ENCODE assay signal across 7 mouse cellular contexts in the genomic region with DNA sequence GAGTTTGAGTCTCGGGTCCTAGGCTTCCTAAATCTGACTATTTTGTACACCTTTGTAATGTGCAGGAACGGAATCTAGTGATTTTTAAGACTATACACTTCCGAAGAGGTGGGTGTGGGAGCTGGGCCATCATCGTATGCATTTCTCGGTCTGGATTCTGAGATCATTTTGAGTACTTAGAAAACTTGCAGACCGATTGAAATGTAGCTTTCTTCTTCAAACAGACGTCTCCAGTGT. TPM values are rescaled to one million over a fixed set of nuclear protein-coding genes. Genes with fewer than 3 reads are reported as not detected.
A peak's percentile ranks its signal among the peaks of the same experiment; 100 is the strongest.
DNase-seq lines count a peak whose midpoint lies in the region; ATAC-seq and TF ChIP-seq lines count a peak whose summit lies in the region.

A gene (plus strand): TSS at position 138 of the 237 bp plus-strand sequence.

- H3K4me3 ChIP-seq in liver, adult 2 months (ENCODE audit: insufficient read depth, low read depth, low read length): peak within 1 kb of the TSS; percentile 96
- H3K4me3 ChIP-seq in embryonic facial prominence, embryonic 10.5 days: peak within 1 kb of the TSS; percentile 98
- peak within 1 kb of the TSS; percentile 97 for H3K4me3 ChIP-seq in hindbrain, embryonic 12.5 days
- H3K4me3 ChIP-seq in midbrain, embryonic 15.5 days: peak within 1 kb of the TSS; percentile 98

- H3K36me3 ChIP-seq in liver, adult 2 months (ENCODE audit: control insufficient read depth, insufficient read depth, low read length): peaks cover 3% of the 10 kb centered on the region; the same call in 1 of the 2 replicates
- H3K36me3 ChIP-seq in embryonic facial prominence, embryonic 10.5 days (replicated peaks): peaks cover 5% of the 10 kb centered on the region; the same call in 1 of the 2 replicates
- H3K36me3 ChIP-seq in hindbrain, embryonic 12.5 days: no peaks in the 10 kb centered on the region
- H3K36me3 ChIP-seq in midbrain, embryonic 15.5 days (replicated peaks): no peaks in the 10 kb centered on the region

- intact Hi-C loops in left cerebral cortex, postnatal 4 days (cut with DNase I): loop anchor here (10.0 kb wide), 1 partner anchor 142 kb away; a partner anchor contains a TSS

- peak within 1 kb of the TSS; percentile 100 for H3K9ac ChIP-seq in liver, adult 2 months (ENCODE audit: low read depth, low read length)
- peak within 1 kb of the TSS; percentile 97 for H3K9ac ChIP-seq in hindbrain, embryonic 12.5 days
- H3K9ac ChIP-seq in midbrain, embryonic 15.5 days: peak within 1 kb of the TSS; percentile 95

- TF ChIP-seq CTCF in liver, adult 2 months (IDR thresholded peaks at IDR 0.05; ENCODE audit: low read depth, low read length): no peak

- peak within 1 kb of the TSS; percentile 99 for H3K27ac ChIP-seq in liver, adult 2 months (replicated peaks; ENCODE audit: insufficient read depth, low read depth, low read length)
- peak within 1 kb of the TSS; percentile 99 for H3K27ac ChIP-seq in embryonic facial prominence, embryonic 10.5 days (replicated peaks)
- H3K27ac ChIP-seq in hindbrain, embryonic 12.5 days: peak within 1 kb of the TSS; percentile 99
- H3K27ac ChIP-seq in midbrain, embryonic 15.5 days: peak within 1 kb of the TSS; percentile 100

- H3K4me2 ChIP-seq in hindbrain, embryonic 12.5 days (replicated peaks): peak within 1 kb of the TSS; percentile 73
- peak within 1 kb of the TSS; percentile 76 for H3K4me2 ChIP-seq in midbrain, embryonic 15.5 days

- no peaks in the 10 kb centered on the region for H3K9me3 ChIP-seq in embryonic facial prominence, embryonic 10.5 days
- H3K9me3 ChIP-seq in hindbrain, embryonic 12.5 days (replicated peaks): 0 out of 2 replicates have a peak, but pooled peaks cover 5% of the 10 kb centered on the region
- no peaks in the 10 kb centered on the region for H3K9me3 ChIP-seq in midbrain, embryonic 15.5 days

- no peak for TF ChIP-seq POLR2A in liver, adult 2 months (IDR thresholded peaks at IDR 0.05; ENCODE audit: extremely low read depth, insufficient read depth, low read length)

- ATAC-seq in hindbrain, embryonic 12.5 days (ENCODE audit: low FRiP score): no peak
- no peak for ATAC-seq in midbrain, embryonic 15.5 days (replicated peaks)

- no peaks in the 10 kb centered on the region for H3K27me3 ChIP-seq in liver, adult 2 months (ENCODE audit: control insufficient read depth, insufficient read depth, low read length)
- H3K27me3 ChIP-seq in embryonic facial prominence, embryonic 10.5 days (replicated peaks; ENCODE audit: low read depth, poor library complexity, severe bottlenecking): no peaks in the 10 kb centered on the region
- H3K27me3 ChIP-seq in hindbrain, embryonic 12.5 days: no peaks in the 10 kb centered on the region
- H3K27me3 ChIP-seq in midbrain, embryonic 15.5 days (replicated peaks): no peaks in the 10 kb centered on the region

- WGBS in liver, adult 2 months: 0% methylated on average over 7 of the region's 7 CpGs
- WGBS in embryonic facial prominence, embryonic 10.5 days: 4% methylated on average over 7 of the region's 7 CpGs
- WGBS in hindbrain, embryonic 12.5 days: 5% methylated on average over 7 of the region's 7 CpGs
- WGBS in midbrain, embryonic 15.5 days: 2% methylated on average over 7 of the region's 7 CpGs

- peaks cover 13% of the 10 kb centered on the region for H3K79me2 ChIP-seq in liver, adult 2 months (ENCODE audit: control insufficient read depth, insufficient read depth, low read length)

- DNase-seq in liver, adult 2 months (ENCODE audit: extremely low read depth, low read depth, low spot score): no peak
- DNase-seq in liver: no peak
- no peak for DNase-seq in embryonic facial prominence, embryonic 10.5 days (ENCODE audit: low spot score)
- no peak for DNase-seq in left cerebral cortex, postnatal 4 days
- DNase-seq in urinary bladder, postnatal 4 days (ENCODE audit: low spot score in 2 of 2): no peak

- H3K4me1 ChIP-seq in liver, adult 2 months (ENCODE audit: control insufficient read depth, insufficient read depth, low read length): peaks cover 15% of the 10 kb centered on the region
- H3K4me1 ChIP-seq in embryonic facial prominence, embryonic 10.5 days: peaks cover 19% of the 10 kb centered on the region
- peaks cover 20% of the 10 kb centered on the region for H3K4me1 ChIP-seq in hindbrain, embryonic 12.5 days
- H3K4me1 ChIP-seq in midbrain, embryonic 15.5 days: peaks cover 32% of the 10 kb centered on the region

RNA-seq across cellular contexts. Expression of the gene that starts here (rescaled TPM):
- total RNA-seq in liver, adult 2 months (2014; rRNA removed): 1.2 and 1.3 TPM in 2 replicates
- 0.87 and 0.97 TPM in 2 replicates for polyA plus RNA-seq in liver, adult 2 months (2012; rRNA removed)
- polyA plus RNA-seq in embryonic facial prominence, embryonic 10.5 days (2016; fragmentation: Nextera tagmentation; extraction: Ambion mirVana): 5.2 and 5.3 TPM in 2 replicates
- 6.6 and 7.3 TPM in 2 replicates for polyA plus RNA-seq in hindbrain, embryonic 12.5 days (2016; fragmentation: Nextera tagmentation; extraction: Ambion mirVana)
- 4.2 and 5.5 TPM in 2 replicates for polyA plus RNA-seq in midbrain, embryonic 15.5 days (2015; fragmentation: Nextera tagmentation; extraction: Ambion mirVana)
- 1 to 10 TPM; 1.6 to 1.9 TPM for total RNA-seq in left cerebral cortex, postnatal 4 days (2021)
